Mouse (Mus musculus) liver, embryonic 14.5 days (tissue): ENCODE results near the gene Mrpl39.

ENCODE experiments used
- CTCF ChIP-seq: IDR thresholded peaks from 2 replicates; pipeline ENCODE4 v1.5.1; 2016; ENCODE audit warnings: antibody characterized with exemption, low read depth, control low read depth
- EP300 ChIP-seq: IDR thresholded peaks from 2 replicates; pipeline ENCODE4 v1.6.1; 2016; ENCODE audit warnings: antibody characterized with exemption, low read depth

DNA sequence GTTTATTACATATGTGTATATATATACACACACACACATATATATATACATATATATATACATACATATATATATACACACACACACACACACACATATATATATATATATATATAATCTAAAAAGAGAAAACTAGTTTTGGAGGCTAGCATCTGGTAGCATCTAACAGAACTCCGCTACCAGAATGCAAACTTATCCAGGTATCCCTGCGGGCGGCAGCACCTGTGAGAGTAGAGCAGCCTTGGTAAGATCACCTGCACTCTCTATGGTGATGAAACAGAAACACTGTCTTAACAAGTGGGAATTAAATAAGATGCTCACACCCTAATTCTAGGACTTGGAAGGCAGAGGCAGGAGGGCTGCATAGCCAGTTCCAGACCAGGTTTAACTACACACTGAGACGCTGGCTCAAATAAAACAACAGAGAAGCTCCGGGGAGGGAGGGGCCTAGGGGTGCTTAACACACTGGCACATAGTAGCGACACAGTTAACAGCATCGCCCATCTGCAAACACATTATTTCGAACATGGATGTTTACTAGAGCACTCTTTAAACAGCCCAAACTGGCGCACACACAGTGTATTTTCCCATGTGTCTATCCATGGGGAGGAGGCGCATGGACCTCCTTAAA, 17.8 kb downstream of the Mrpl39 start:
- no peak for TF ChIP-seq CTCF
- TF ChIP-seq EP300, result no peak
